Mouse (Mus musculus) spleen, adult 2 months (tissue): ENCODE measurements around the gene Sema4c.

ENCODE experiments used
- CTCF ChIP-seq: fragments of 200-500 bp; IDR thresholded peaks from 2 replicates; pipeline ENCODE4 v1.5.1; 2011; ENCODE audit warnings: mild to moderate bottlenecking, inconsistent platforms; ENCODE audit not compliant: insufficient read depth, insufficient read length, insufficient replicate concordance; ENCODE audit errors: extremely low read depth
- POLR2A ChIP-seq: fragments of 200-500 bp; IDR thresholded peaks from 2 replicates; pipeline ENCODE4 v1.6.1; 2011; ENCODE audit warnings: low read depth, low read length, inconsistent platforms

GRCm38 (mm10) chr1:36590664-36591063, 32.5 kb upstream of the Sema4c start:
- TF ChIP-seq CTCF (no peak), POLR2A (no peak)
